Mouse (Mus musculus) MEL (cell line): ENCODE results near the gene Rpl18.

Experiments used
- CTCF ChIP-seq, 3 experiments: IDR thresholded peaks in 2 of 3; conservative IDR thresholded peaks in 1 of 3; 2 replicates each; pipeline ENCODE4 v1.5.1; 2011 to 2012; ENCODE audit warnings: low read length in 3 of 3, low read depth in 2 of 3, mild to moderate bottlenecking in 2 of 3, improper control_type of control experiment in 1 of 3, inconsistent platforms in 1 of 3, mixed read lengths in 1 of 3, moderate library complexity in 1 of 3; ENCODE audit not compliant: control insufficient read depth in 1 of 3, insufficient read depth in 1 of 3, poor library complexity in 1 of 3, severe bottlenecking in 1 of 3
- ETS1 ChIP-seq: IDR thresholded peaks from 2 replicates; pipeline ENCODE4 v1.6.1; 2012; ENCODE audit warnings: low read depth, mild to moderate bottlenecking, inconsistent platforms, low read length, improper control_type of control experiment, moderate library complexity
- MAX ChIP-seq: IDR thresholded peaks from 2 replicates; pipeline ENCODE4 v1.6.1; 2011; ENCODE audit warnings: low read length, improper control_type of control experiment
- NRF1 ChIP-seq: IDR thresholded peaks from 2 replicates; pipeline ENCODE4 v1.6.1; 2014; ENCODE audit warnings: low read depth, mild to moderate bottlenecking, inconsistent platforms, low read length, improper control_type of control experiment, moderate library complexity; ENCODE audit not compliant: poor library complexity, insufficient read depth, severe bottlenecking
- POLR2A ChIP-seq, 2 experiments: IDR thresholded peaks; 2 replicates each; pipeline ENCODE4 v1.6.1; 2011 to 2012; ENCODE audit warnings: low read length in 2 of 2, mild to moderate bottlenecking in 2 of 2, control low read depth in 1 of 2, improper control_type of control experiment in 1 of 2, low read depth in 1 of 2, moderate library complexity in 1 of 2; ENCODE audit not compliant: control insufficient read depth in 1 of 2, insufficient read depth in 1 of 2, poor library complexity in 1 of 2
- SMC3 ChIP-seq: IDR thresholded peaks from 2 replicates; pipeline ENCODE4 v1.6.1; 2011; ENCODE audit warnings: low read depth, low read length, improper control_type of control experiment
- TCF12 ChIP-seq: IDR thresholded peaks from 2 replicates; pipeline ENCODE4 v1.6.1; 2014; ENCODE audit warnings: low read depth, mild to moderate bottlenecking, inconsistent platforms, low read length, improper control_type of control experiment, moderate library complexity
- USF1 ChIP-seq: IDR thresholded peaks from 2 replicates; pipeline ENCODE4 v1.6.1; 2014; ENCODE audit warnings: low read depth, mild to moderate bottlenecking, inconsistent platforms, low read length, improper control_type of control experiment, moderate library complexity

- TF ChIP-seq SMC3 (no peak), TCF12 (peak; percentile 90), CTCF (IDR thresholded peaks at IDR 0.05 in 2 of 3, conservative IDR thresholded peaks at IDR 0.05 in 1 of 3; ENCODE audit: control insufficient read depth in 1 of 3, insufficient read depth in 1 of 3, low read depth in 2 of 3, low read length in 3 of 3, poor library complexity in 1 of 3, severe bottlenecking in 1 of 3) (no peak), MAX (peak; percentile 92), USF1 (peak; percentile 85), NRF1 (0 out of 2 replicates have a peak, but pooled peaks have one; percentile 35), ETS1 (peak; percentile 83), POLR2A (IDR thresholded peaks at IDR 0.05; ENCODE audit: control insufficient read depth in 1 of 2, insufficient read depth in 1 of 2, low read depth in 1 of 2, low read length in 2 of 2, poor library complexity in 1 of 2) (peak; percentile 84 to 96)
Observed at GRCm38 (mm10) chr7:45717918-45718297, 2.7 kb downstream of the Rpl18 start, which contains the start of gene Sphk2.
